Mouse (Mus musculus) layer of hippocampus, adult 9-10 months (tissue): ENCODE data around the gene Sgo2a.
A peak's percentile ranks its signal among the peaks of the same experiment; 100 is the strongest.
"Not testable (repeated sequence)": the region's sequence is repeated elsewhere in the genome, so short reads cannot be mapped to it uniquely, and the experiment has no call there.

Experiments
- DNase-seq: peaks from one replicate; pipeline ENCODE4 v3.0.0; 2022; ENCODE audit warnings: low spot score

Gene Sgo2a

GRCm38 (mm10) chr1:58031160-58031769 is 35.5 kb downstream of the Sgo2a start:
- DNase-seq = peak; percentile 22

- not testable (repeated sequence) for DNase-seq
These were observed 41.5 kb downstream of the Sgo2a start for GRCm38 (mm10) chr1:58037306-58037705.

GRCm38 (mm10) chr1:58045076-58045475 is 49.3 kb downstream of the Sgo2a start:
- no peak for DNase-seq

GRCm38 (mm10) chr1:58045546-58045945 is 49.8 kb downstream of the Sgo2a start:
- DNase-seq = no peak

- no peak for DNase-seq
These were observed 51.0 kb downstream of the Sgo2a start for GRCm38 (mm10) chr1:58046721-58047290.

- no peak for DNase-seq
These were observed 53.4 kb downstream of the Sgo2a start for GRCm38 (mm10) chr1:58049126-58049525.

- DNase-seq = no peak
These were observed 59.8 kb downstream of the Sgo2a start for GRCm38 (mm10) chr1:58055598-58055997.

GRCm38 (mm10) chr1:58056074-58056807 is 60.5 kb downstream of the Sgo2a start:
- no peak for DNase-seq

GRCm38 (mm10) chr1:58056939-58057338 is 61.2 kb downstream of the Sgo2a start:
- no peak for DNase-seq

- DNase-seq = no peak
These were observed 63.1 kb downstream of the Sgo2a start for GRCm38 (mm10) chr1:58058846-58059245.

GRCm38 (mm10) chr1:58062131-58062530 is 66.4 kb downstream of the Sgo2a start:
- DNase-seq = no peak

- DNase-seq = no peak
These were observed 69.4 kb downstream of the Sgo2a start for GRCm38 (mm10) chr1:58065151-58065550.

GRCm38 (mm10) chr1:58065606-58066005 is 69.8 kb downstream of the Sgo2a start:
- DNase-seq = no peak

- DNase-seq = no peak
These were observed 73.4 kb downstream of the Sgo2a start for GRCm38 (mm10) chr1:58069181-58069580.

GRCm38 (mm10) chr1:58070091-58070490 is 74.3 kb downstream of the Sgo2a start:
- DNase-seq = no peak

- DNase-seq = no peak
These were observed 75.2 kb downstream of the Sgo2a start for GRCm38 (mm10) chr1:58071006-58071405.

- DNase-seq = no peak
These were observed 75.7 kb downstream of the Sgo2a start for GRCm38 (mm10) chr1:58071509-58071908.

GRCm38 (mm10) chr1:58072416-58072815 is 76.6 kb downstream of the Sgo2a start:
- no peak for DNase-seq

GRCm38 (mm10) chr1:58072991-58073730 is 77.4 kb downstream of the Sgo2a start:
- no peak for DNase-seq

- no peak for DNase-seq
These were observed 78.5 kb downstream of the Sgo2a start for GRCm38 (mm10) chr1:58074266-58074665.
